Mouse (Mus musculus) mouse embryonic stem cell (cell line): ENCODE measurements around the gene Ap2m1.

Experiments
- in situ Hi-C, 2 experiments: fragments of 300-500 bp; cut with MboI; formaldehyde crosslinking; loops; 1 replicate in 1 of 2; 3 replicates in 1 of 2; pipeline ENCODE4 v1.14.3; 2019 to 2020; ENCODE audit warnings: low sequenced_read_pairs in 2 of 2, low pct_unique_long_range_greater_than_20kb in 1 of 2, mixed read lengths in 1 of 2; ENCODE audit not compliant: unreplicated experiment in 1 of 2

Gene Ap2m1

GRCm38 (mm10) chr16:20517701-20518374, 17.4 kb upstream of the Ap2m1 start:
- in situ Hi-C loops = no loop called here

- in situ Hi-C loops = no loop called here
These were observed 11.4 kb upstream of the Ap2m1 start for GRCm38 (mm10) chr16:20523886-20524285.

- in situ Hi-C loops = no loop called here
These were observed 6.5 kb upstream of the Ap2m1 start for GRCm38 (mm10) chr16:20528779-20529178.

GRCm38 (mm10) chr16:20529375-20529774, 5.9 kb upstream of the Ap2m1 start:
- in situ Hi-C loops = no loop called here

GRCm38 (mm10) chr16:20530941-20531340, 4.3 kb upstream of the Ap2m1 start:
- in situ Hi-C loops = no loop called here

- in situ Hi-C loops = no loop called here
These were observed 522 bp upstream of the Ap2m1 start for GRCm38 (mm10) chr16:20534617-20535295.

- in situ Hi-C loops = no loop called here
These were observed 895 bp downstream of the Ap2m1 start for GRCm38 (mm10) chr16:20536081-20536665.

- in situ Hi-C loops = no loop called here
These were observed 1.8 kb downstream of the Ap2m1 start for GRCm38 (mm10) chr16:20537071-20537471.

- in situ Hi-C loops = no loop called here
These were observed 2.5 kb downstream of the Ap2m1 start for GRCm38 (mm10) chr16:20537601-20538320.

GRCm38 (mm10) chr16:20539649-20540048, 4.4 kb downstream of the Ap2m1 start:
- in situ Hi-C loops = loop anchor here in 1 of 2 experiments (10.0 kb wide), 1 partner anchor 145 kb away; no protein-coding TSS in a partner anchor

- in situ Hi-C loops = loop anchor here in 1 of 2 experiments (10.0 kb wide), 1 partner anchor 144 kb away; no protein-coding TSS in a partner anchor
These were observed 5.2 kb downstream of the Ap2m1 start for GRCm38 (mm10) chr16:20540438-20540837.

- in situ Hi-C loops = loop anchor here in 1 of 2 experiments (10.0 kb wide), 1 partner anchor 139 kb away; no protein-coding TSS in a partner anchor
These were observed 10.4 kb downstream of the Ap2m1 start for GRCm38 (mm10) chr16:20545696-20546095.

GRCm38 (mm10) chr16:20547423-20547822, 12.1 kb downstream of the Ap2m1 start:
- in situ Hi-C loops = loop anchor here in 1 of 2 experiments (10.0 kb wide), 1 partner anchor 137 kb away; no protein-coding TSS in a partner anchor

- in situ Hi-C loops = loop anchor here in 1 of 2 experiments (10.0 kb wide), 1 partner anchor 136 kb away; no protein-coding TSS in a partner anchor
These were observed 13.0 kb downstream of the Ap2m1 start, which contains the start of gene Abcf3 for GRCm38 (mm10) chr16:20548096-20548948. Gene Abcf3 (plus strand): TSS chr16:20548577.

GRCm38 (mm10) chr16:20549161-20549560, 13.9 kb downstream of the Ap2m1 start:
- in situ Hi-C loops = loop anchor here in 1 of 2 experiments (10.0 kb wide), 1 partner anchor 136 kb away; no protein-coding TSS in a partner anchor

- in situ Hi-C loops = no loop called here
These were observed 16.4 kb downstream of the Ap2m1 start for GRCm38 (mm10) chr16:20551691-20552090.

- in situ Hi-C loops = no loop called here
These were observed 17.3 kb downstream of the Ap2m1 start for GRCm38 (mm10) chr16:20552594-20552993.

- in situ Hi-C loops = no loop called here
These were observed 19.7 kb downstream of the Ap2m1 start for GRCm38 (mm10) chr16:20555000-20555399.
